8 mouse cellular contexts compared by ENCODE assay signal in the genomic region with DNA sequence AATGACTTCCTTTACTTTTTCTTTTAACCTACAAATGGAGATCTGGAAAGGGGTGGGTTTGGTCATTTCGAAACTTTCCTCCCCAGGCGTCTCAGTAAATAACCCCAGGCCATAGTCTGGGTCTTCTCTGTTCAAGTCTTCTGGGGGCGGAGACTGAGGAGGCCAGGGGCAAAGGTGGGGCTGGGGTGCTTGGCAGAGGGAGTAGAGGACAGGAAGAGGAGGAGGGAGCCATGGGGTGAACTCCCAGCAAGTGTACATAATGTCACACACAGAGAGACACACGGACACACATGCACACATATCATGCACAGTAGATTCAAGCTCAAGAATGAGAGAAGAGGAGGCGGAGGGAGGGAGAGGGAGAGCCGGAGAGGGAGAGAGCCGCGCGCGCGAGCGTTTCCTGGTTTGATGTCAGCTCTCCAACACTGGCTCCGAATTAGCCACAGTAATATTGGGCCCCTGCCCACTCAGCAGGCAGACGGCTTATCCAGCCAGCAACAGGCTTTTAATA.
DNase-seq lines count a peak whose midpoint lies in the region; ATAC-seq and TF ChIP-seq lines count a peak whose summit lies in the region.

No protein-coding gene starts in this region.

- WGBS in forebrain, embryonic 13.5 days: 3% methylated on average over 14 of the region's 14 CpGs
- WGBS in lung, embryonic 14.5 days: 4% methylated on average over 14 of the region's 14 CpGs

- peak overlapping the region; percentile 42; the same call in 1 of the 2 replicates for H3K9ac ChIP-seq in ES-Bruce4 (ENCODE audit: low read depth, poor library complexity, severe bottlenecking)
- 0 out of 2 replicates have a peak overlapping the region, but pooled peaks have one; percentile 45 for H3K9ac ChIP-seq in forebrain, embryonic 13.5 days
- no peak overlapping the region for H3K9ac ChIP-seq in lung, embryonic 14.5 days

- no peak for TF ChIP-seq CTCF in ES-Bruce4 (IDR thresholded peaks at IDR 0.05; ENCODE audit: low read depth, low read length)
- TF ChIP-seq CTCF in lung, embryonic 14.5 days (IDR thresholded peaks at IDR 0.05; ENCODE audit: low read depth): no peak

- peak; percentile 85 for TF ChIP-seq EP300 in ES-Bruce4 (IDR thresholded peaks at IDR 0.05; ENCODE audit: insufficient read depth, low read depth, low read length)

- no peaks in the 10 kb centered on the region for H3K27me3 ChIP-seq in ES-Bruce4 (ENCODE audit: control insufficient read depth, insufficient read depth, low read length, poor library complexity, severe bottlenecking)
- peaks cover 19% of the 10 kb centered on the region for H3K27me3 ChIP-seq in forebrain, embryonic 13.5 days
- no peaks in the 10 kb centered on the region for H3K27me3 ChIP-seq in lung, embryonic 14.5 days (ENCODE audit: insufficient read depth, low read length)

- H3K4me2 ChIP-seq in forebrain, embryonic 13.5 days: peak overlapping the region; percentile 52
- peak overlapping the region; percentile 52 for H3K4me2 ChIP-seq in lung, embryonic 14.5 days

- ATAC-seq in cerebellum, adult (ENCODE audit: insufficient number of reproducible peaks, low FRiP score, low TSS enrichment): peak; percentile 46
- peak; percentile 69 for ATAC-seq in forebrain, embryonic 13.5 days
- peak; percentile 87 for ATAC-seq in lung, embryonic 14.5 days (ENCODE audit: insufficient read depth)

- peak; percentile 65 for DNase-seq in heart, postnatal 25 days (ENCODE audit: low spot score)
- DNase-seq in kidney, postnatal 25 days: peak; percentile 62 to 72
- DNase-seq in lung, embryonic 14.5 days: peak; percentile 89
- peak; percentile 58 for DNase-seq in ovary, postnatal 14 days (ENCODE audit: low spot score)
- DNase-seq in urinary bladder, postnatal 4 days (ENCODE audit: low spot score in 2 of 2): peak; percentile 58 to 69

- H3K4me1 ChIP-seq in ES-Bruce4 (ENCODE audit: control insufficient read depth, insufficient read depth, low read length): peaks cover 2% of the 10 kb centered on the region
- peaks cover 21% of the 10 kb centered on the region for H3K4me1 ChIP-seq in forebrain, embryonic 13.5 days
- H3K4me1 ChIP-seq in lung, embryonic 14.5 days (ENCODE audit: insufficient read depth): peaks cover 19% of the 10 kb centered on the region

- no peaks in the 10 kb centered on the region for H3K36me3 ChIP-seq in ES-Bruce4 (ENCODE audit: control insufficient read depth, insufficient read depth, low read length, poor library complexity, severe bottlenecking)
- H3K36me3 ChIP-seq in forebrain, embryonic 13.5 days (ENCODE audit: poor library complexity, severe bottlenecking): no peaks in the 10 kb centered on the region
- no peaks in the 10 kb centered on the region for H3K36me3 ChIP-seq in lung, embryonic 14.5 days (ENCODE audit: insufficient read depth)

- TF ChIP-seq POLR2A in ES-Bruce4 (IDR thresholded peaks at IDR 0.05; ENCODE audit: insufficient read depth, low read length): no peak

- H3K9me3 ChIP-seq in ES-Bruce4 (replicated peaks; ENCODE audit: control insufficient read depth, insufficient read depth, low read length, poor library complexity, severe bottlenecking): no peaks in the 10 kb centered on the region
- no peaks in the 10 kb centered on the region for H3K9me3 ChIP-seq in forebrain, embryonic 13.5 days (replicated peaks)
- no peaks in the 10 kb centered on the region for H3K9me3 ChIP-seq in lung, embryonic 14.5 days (ENCODE audit: low read depth, low read length)

- peak overlapping the region; percentile 55; the same call in 1 of the 2 replicates for H3K27ac ChIP-seq in ES-Bruce4 (ENCODE audit: insufficient read depth, low read length)
- no peak overlapping the region for H3K27ac ChIP-seq in forebrain, embryonic 13.5 days
- H3K27ac ChIP-seq in lung, embryonic 14.5 days (ENCODE audit: low read depth): peak overlapping the region; percentile 7; the same call in 1 of the 2 replicates

- peak overlapping the region; percentile 54 for H3K4me3 ChIP-seq in ES-Bruce4 (ENCODE audit: low read depth, low read length)
- no peak overlapping the region; the same call in 1 of the 2 replicates for H3K4me3 ChIP-seq in forebrain, embryonic 13.5 days
- peak overlapping the region; percentile 19 for H3K4me3 ChIP-seq in lung, embryonic 14.5 days (ENCODE audit: low read depth, low read length)

- intact Hi-C loops in heart, postnatal 25 days (cut with DNase I): loop anchor here (5.0 kb wide), 2 partner anchors 130 to 185 kb away; partner anchors contain the start of gene Bcl2l11
